Mouse (Mus musculus): ENCODE data around the gene Map3k21. TPM values are rescaled to one million over a fixed set of nuclear protein-coding genes. Genes with fewer than 3 reads are reported as not detected.

Map3k21 gene
- polyA plus RNA-seq, 1 experiment: not detected

- Histone ChIP-seq H3K4me2 (ENCODE audit: low read depth) (no peak overlapping the region), H3K36me3 (ENCODE audit: control insufficient read depth, insufficient read depth) (no peaks in the 10 kb centered on the region), H3K79me2 (ENCODE audit: control insufficient read depth, insufficient read depth) (no peaks in the 10 kb centered on the region), H3ac (ENCODE audit: control insufficient read depth, insufficient read length) (no peak overlapping the region), H3K4me3 (no peak overlapping the region), H3K27me3 (ENCODE audit: control insufficient read depth, insufficient read depth, insufficient read length) (peaks cover 10% of the 10 kb centered on the region)
- TF ChIP-seq TCF12 (IDR thresholded peaks at IDR 0.05; ENCODE audit: insufficient read depth, poor library complexity, severe bottlenecking) (no peak), POLR2AphosphoS2 (IDR thresholded peaks at IDR 0.05; ENCODE audit: insufficient read length, low read depth) (no peak), REST (IDR thresholded peaks at IDR 0.05; ENCODE audit: insufficient read depth, insufficient read length) (no peak), MAX (IDR thresholded peaks at IDR 0.05; ENCODE audit: low read depth) (no peak), TCF3 (IDR thresholded peaks at IDR 0.05; ENCODE audit: insufficient read length, low read depth) (no peak), SRF (IDR thresholded peaks at IDR 0.05; ENCODE audit: control insufficient read depth, insufficient read length, low read depth) (no peak), MYOG (IDR thresholded peaks at IDR 0.05; ENCODE audit: control insufficient read depth in 1 of 3, insufficient read depth in 1 of 3, insufficient read length in 2 of 3, low read depth in 2 of 3) (no peak), CEBPB (IDR thresholded peaks at IDR 0.05; ENCODE audit: insufficient read depth, poor library complexity, severe bottlenecking) (no peak), MYOD1 (IDR thresholded peaks at IDR 0.05; ENCODE audit: control insufficient read depth in 1 of 3, insufficient read length in 2 of 3, low read depth in 2 of 3) (no peak), USF1 (IDR thresholded peaks at IDR 0.05; ENCODE audit: low read depth) (no peak), E2F4 (IDR thresholded peaks at IDR 0.05; ENCODE audit: insufficient read depth) (no peak), POLR2A (IDR thresholded peaks at IDR 0.05; ENCODE audit: insufficient read length, low read depth) (no peak)
These were observed 76.8 kb downstream of the Map3k21 start for GRCm38 (mm10) chr8:125986999-125987589.

GRCm38 (mm10) chr8:125987996-125988395 lies 77.7 kb downstream of the Map3k21 start:
- Histone ChIP-seq H3K36me3 (ENCODE audit: control insufficient read depth, insufficient read depth) (no peaks in the 10 kb centered on the region), H3ac (ENCODE audit: control insufficient read depth, insufficient read length) (no peak overlapping the region), H3K27me3 (ENCODE audit: control insufficient read depth, insufficient read depth, insufficient read length) (peaks cover 18% of the 10 kb centered on the region), H3K4me3 (no peak overlapping the region), H3K79me2 (ENCODE audit: control insufficient read depth, insufficient read depth) (no peaks in the 10 kb centered on the region), H3K4me2 (ENCODE audit: low read depth) (no peak overlapping the region)
- TF ChIP-seq TCF12 (IDR thresholded peaks at IDR 0.05; ENCODE audit: insufficient read depth, poor library complexity, severe bottlenecking): no peak

GRCm38 (mm10) chr8:125993636-125994035 lies 83.4 kb downstream of the Map3k21 start:
- Histone ChIP-seq H3K4me3 (no peak overlapping the region), H3K79me2 (ENCODE audit: control insufficient read depth, insufficient read depth) (no peaks in the 10 kb centered on the region), H3K27me3 (ENCODE audit: control insufficient read depth, insufficient read depth, insufficient read length) (peaks cover 52% of the 10 kb centered on the region), H3ac (ENCODE audit: control insufficient read depth, insufficient read length) (no peak overlapping the region), H3K36me3 (ENCODE audit: control insufficient read depth, insufficient read depth) (no peaks in the 10 kb centered on the region), H3K4me2 (ENCODE audit: low read depth) (no peak overlapping the region)
- TF ChIP-seq POLR2A (IDR thresholded peaks at IDR 0.05; ENCODE audit: insufficient read length, low read depth): no peak

- no peak for TF ChIP-seq USF1 (IDR thresholded peaks at IDR 0.05; ENCODE audit: low read depth)
- TF ChIP-seq POLR2A (IDR thresholded peaks at IDR 0.05; ENCODE audit: insufficient read length, low read depth): no peak
- TF ChIP-seq MYOG (IDR thresholded peaks at IDR 0.05; ENCODE audit: control insufficient read depth in 1 of 3, insufficient read depth in 1 of 3, insufficient read length in 2 of 3, low read depth in 2 of 3): no peak
- no peak for TF ChIP-seq CEBPB (IDR thresholded peaks at IDR 0.05; ENCODE audit: insufficient read depth, poor library complexity, severe bottlenecking)
- TF ChIP-seq SRF (IDR thresholded peaks at IDR 0.05; ENCODE audit: control insufficient read depth, insufficient read length, low read depth): no peak
- TF ChIP-seq E2F4 (IDR thresholded peaks at IDR 0.05; ENCODE audit: insufficient read depth): no peak
- no peak for TF ChIP-seq TCF3 (IDR thresholded peaks at IDR 0.05; ENCODE audit: insufficient read length, low read depth)
- no peak for TF ChIP-seq MAX (IDR thresholded peaks at IDR 0.05; ENCODE audit: low read depth)
- no peak for TF ChIP-seq REST (IDR thresholded peaks at IDR 0.05; ENCODE audit: insufficient read depth, insufficient read length)
- no peak for TF ChIP-seq POLR2AphosphoS2 (IDR thresholded peaks at IDR 0.05; ENCODE audit: insufficient read length, low read depth)
- TF ChIP-seq TCF12 (IDR thresholded peaks at IDR 0.05; ENCODE audit: insufficient read depth, poor library complexity, severe bottlenecking): no peak
- no peak for TF ChIP-seq MYOD1 (IDR thresholded peaks at IDR 0.05; ENCODE audit: control insufficient read depth in 1 of 3, insufficient read length in 2 of 3, low read depth in 2 of 3)
- Histone ChIP-seq H3K36me3 (ENCODE audit: control insufficient read depth, insufficient read depth) (no peaks in the 10 kb centered on the region), H3ac (ENCODE audit: control insufficient read depth, insufficient read length) (no peak within 1 kb of the TSS), H3K4me3 (no peak within 1 kb of the TSS), H3K27me3 (ENCODE audit: control insufficient read depth, insufficient read depth, insufficient read length) (peaks cover 47% of the 10 kb centered on the region), H3K79me2 (ENCODE audit: control insufficient read depth, insufficient read depth) (no peaks in the 10 kb centered on the region), H3K4me2 (ENCODE audit: low read depth) (no peak within 1 kb of the TSS)
These were observed 85.1 kb downstream of the Map3k21 start, which contains the start of gene Kcnk1 for GRCm38 (mm10) chr8:125995101-125995986. Gene Kcnk1, plus strand, starts transcription at chr8:125995170.

All from myocyte (in vitro differentiated cells).